Mouse (Mus musculus) kidney, embryonic 16.5 days (tissue): ENCODE results near the gene Agpat4. TPM values are rescaled to one million over a fixed set of nuclear protein-coding genes. Genes with fewer than 3 reads are reported as not detected.
A peak's percentile ranks its signal among the peaks of the same experiment; 100 is the strongest.

Source experiments
- ATAC-seq: fragments of 200-750 bp; cut with Nextera tagmentation; 2 replicates; pipeline ENCODE4 v1.8.0; 2017; ENCODE audit warnings: moderate TSS enrichment; ENCODE audit not compliant: low FRiP score, low TSS enrichment
- H3K27ac ChIP-seq: fragments of 300-500 bp; sonication (generic); 2 replicates; pipeline ENCODE4 v1.5.1; 2014; ENCODE audit warnings: low read length
- H3K27me3 ChIP-seq: fragments of 300-500 bp; sonication (generic); 2 replicates; pipeline ENCODE4 v1.6.1; 2014; ENCODE audit warnings: low read length, control low read depth, mixed read lengths; ENCODE audit not compliant: insufficient read depth
- H3K36me3 ChIP-seq: fragments of 300-500 bp; sonication (generic); 2 replicates; pipeline ENCODE4 v1.6.1; 2014; ENCODE audit warnings: low read length, control low read depth, mixed read lengths; ENCODE audit not compliant: insufficient read depth
- H3K4me1 ChIP-seq: fragments of 300-500 bp; sonication (generic); 2 replicates; pipeline ENCODE4 v1.6.1; 2014; ENCODE audit warnings: low read length, control low read depth, mixed read lengths; ENCODE audit not compliant: insufficient read depth
- H3K4me2 ChIP-seq: fragments of 300-500 bp; sonication (generic); replicated peaks from 2 replicates; pipeline ENCODE4 v1.6.1; 2014; ENCODE audit warnings: low read depth, low read length
- H3K4me3 ChIP-seq: fragments of 300-500 bp; sonication (generic); 2 replicates; pipeline ENCODE4 v1.5.1; 2014; ENCODE audit warnings: mild to moderate bottlenecking, low read length
- H3K9ac ChIP-seq: fragments of 300-500 bp; sonication (generic); replicated peaks from 2 replicates; pipeline ENCODE4 v1.6.1; 2014; ENCODE audit warnings: low read length
- H3K9me3 ChIP-seq: fragments of 300-500 bp; sonication (generic); 2 replicates; pipeline ENCODE4 v1.6.1; 2016; ENCODE audit warnings: low read length, control low read depth
- WGBS: fragments of 180-500 bp; shearing (Covaris S2); extraction: QIAGEN DNeasy Blood & Tissue Kit; methylation state at CpG from one replicate; pipeline ENCODE4 v1.1.7; 2014; 5-methylcytosine and 5-hydroxymethylcytosine counted together
- polyA plus RNA-seq: library from polyadenylated mRNA; unstranded; fragments of >200 nt; fragmentation: Nextera tagmentation; extraction: Ambion mirVana; gene quantifications from 2 replicates; pipeline ENCODE4 v1.2.1, GENCODE M21; 2015

Agpat4 gene
- polyA plus RNA-seq, 1 experiment from 2014 or later: 38.3 TPM

- no peak for ATAC-seq
- WGBS: 53% methylated on average over 6 of the region's 6 CpGs
- Histone ChIP-seq H3K4me1 (0 out of 2 replicates have a peak, but pooled peaks cover under 1% of the 10 kb centered on the region), H3K36me3 (peaks cover 51% of the 10 kb centered on the region), H3K27me3 (no peaks in the 10 kb centered on the region), H3K4me3 (no peak overlapping the region), H3K27ac (no peak overlapping the region), H3K9me3 (no peaks in the 10 kb centered on the region), H3K4me2 (no peak overlapping the region), H3K9ac (no peak overlapping the region)
Observed at GRCm38 (mm10) chr17:12258517-12258916, 140.0 kb downstream of the Agpat4 start.

GRCm38 (mm10) chr17:12259957-12260356, 141.5 kb downstream of the Agpat4 start:
- WGBS: 92% methylated on average over 8 of the region's 8 CpGs
- peaks cover 37% of the 10 kb centered on the region for H3K36me3 ChIP-seq
- no peak overlapping the region for H3K27ac ChIP-seq
- no peak overlapping the region for H3K4me2 ChIP-seq
- H3K4me1 ChIP-seq: peaks cover 8% of the 10 kb centered on the region
- no peak overlapping the region for H3K4me3 ChIP-seq
- H3K9me3 ChIP-seq: no peaks in the 10 kb centered on the region
- ATAC-seq: no peak
- no peak overlapping the region for H3K9ac ChIP-seq
- H3K27me3 ChIP-seq: no peaks in the 10 kb centered on the region

GRCm38 (mm10) chr17:12261376-12261775, 142.9 kb downstream of the Agpat4 start:
- H3K27me3 ChIP-seq: no peaks in the 10 kb centered on the region
- ATAC-seq: no peak
- peaks cover 23% of the 10 kb centered on the region for H3K4me1 ChIP-seq
- no peak overlapping the region for H3K4me3 ChIP-seq
- H3K36me3 ChIP-seq: peaks cover 24% of the 10 kb centered on the region
- 62% methylated on average over 7 of the region's 7 CpGs for WGBS
- H3K9ac ChIP-seq: no peak overlapping the region
- H3K4me2 ChIP-seq: no peak overlapping the region
- no peaks in the 10 kb centered on the region for H3K9me3 ChIP-seq
- no peak overlapping the region for H3K27ac ChIP-seq

GRCm38 (mm10) chr17:12261887-12262286, 143.4 kb downstream of the Agpat4 start:
- Histone ChIP-seq H3K4me1 (peaks cover 28% of the 10 kb centered on the region), H3K36me3 (peaks cover 21% of the 10 kb centered on the region), H3K27ac (no peak overlapping the region), H3K9me3 (no peaks in the 10 kb centered on the region), H3K4me3 (no peak overlapping the region), H3K9ac (no peak overlapping the region), H3K4me2 (no peak overlapping the region), H3K27me3 (no peaks in the 10 kb centered on the region)
- 62% methylated on average over 2 of the region's 2 CpGs for WGBS
- ATAC-seq: peak; percentile 55; the same call in 1 of the 2 replicates

GRCm38 (mm10) chr17:12262851-12263250, 144.3 kb downstream of the Agpat4 start:
- Histone ChIP-seq H3K4me1 (peaks cover 36% of the 10 kb centered on the region), H3K9me3 (no peaks in the 10 kb centered on the region), H3K27me3 (no peaks in the 10 kb centered on the region), H3K4me3 (no peak overlapping the region), H3K4me2 (no peak overlapping the region), H3K9ac (no peak overlapping the region), H3K36me3 (peaks cover 20% of the 10 kb centered on the region), H3K27ac (no peak overlapping the region)
- ATAC-seq: no peak
- 55% methylated on average over 8 of the region's 8 CpGs for WGBS

- no peak overlapping the region for H3K27ac ChIP-seq
- H3K4me3 ChIP-seq: no peak overlapping the region
- no peaks in the 10 kb centered on the region for H3K9me3 ChIP-seq
- H3K36me3 ChIP-seq: peaks cover 10% of the 10 kb centered on the region; the same call in 1 of the 2 replicates
- H3K9ac ChIP-seq: no peak overlapping the region
- 63% methylated on average over 13 of the region's 13 CpGs for WGBS
- ATAC-seq: no peak
- no peak overlapping the region for H3K4me2 ChIP-seq
- H3K4me1 ChIP-seq: peaks cover 40% of the 10 kb centered on the region
- H3K27me3 ChIP-seq: no peaks in the 10 kb centered on the region
Observed at GRCm38 (mm10) chr17:12263787-12264186, 145.3 kb downstream of the Agpat4 start.

- ATAC-seq: no peak
- H3K4me2 ChIP-seq: no peak overlapping the region
- H3K9me3 ChIP-seq: no peaks in the 10 kb centered on the region
- peaks cover 9% of the 10 kb centered on the region; the same call in 1 of the 2 replicates for H3K36me3 ChIP-seq
- 71% methylated on average over 3 of the region's 3 CpGs for WGBS
- no peak overlapping the region for H3K4me3 ChIP-seq
- H3K9ac ChIP-seq: no peak overlapping the region
- no peak overlapping the region for H3K27ac ChIP-seq
- H3K27me3 ChIP-seq: no peaks in the 10 kb centered on the region
- peaks cover 45% of the 10 kb centered on the region for H3K4me1 ChIP-seq
Observed at GRCm38 (mm10) chr17:12264293-12264692, 145.8 kb downstream of the Agpat4 start.

GRCm38 (mm10) chr17:12265969-12266925, 147.7 kb downstream of the Agpat4 start:
- Histone ChIP-seq H3K9me3 (no peaks in the 10 kb centered on the region), H3K27ac (peak overlapping the region; percentile 74), H3K4me2 (peak overlapping the region; percentile 19), H3K4me3 (no peak overlapping the region), H3K4me1 (peaks cover 46% of the 10 kb centered on the region), H3K36me3 (peaks cover 13% of the 10 kb centered on the region), H3K9ac (no peak overlapping the region), H3K27me3 (no peaks in the 10 kb centered on the region)
- peak; percentile 81 for ATAC-seq
- 42% methylated on average over 21 of the region's 21 CpGs for WGBS

GRCm38 (mm10) chr17:12268091-12268490, 149.6 kb downstream of the Agpat4 start:
- peaks cover 26% of the 10 kb centered on the region for H3K36me3 ChIP-seq
- H3K27me3 ChIP-seq: no peaks in the 10 kb centered on the region
- no peak overlapping the region for H3K4me2 ChIP-seq
- ATAC-seq: no peak
- H3K9me3 ChIP-seq: no peaks in the 10 kb centered on the region
- H3K4me3 ChIP-seq: no peak overlapping the region
- H3K4me1 ChIP-seq: peaks cover 46% of the 10 kb centered on the region
- H3K9ac ChIP-seq: no peak overlapping the region
- no peak overlapping the region for H3K27ac ChIP-seq
- WGBS: 80% methylated on average over 4 of the region's 4 CpGs

GRCm38 (mm10) chr17:12268538-12268937, 150.0 kb downstream of the Agpat4 start:
- H3K9me3 ChIP-seq: no peaks in the 10 kb centered on the region
- H3K9ac ChIP-seq: no peak overlapping the region
- H3K4me1 ChIP-seq: peaks cover 46% of the 10 kb centered on the region
- no peaks in the 10 kb centered on the region for H3K27me3 ChIP-seq
- no peak overlapping the region for H3K4me3 ChIP-seq
- H3K36me3 ChIP-seq: peaks cover 26% of the 10 kb centered on the region
- H3K4me2 ChIP-seq: no peak overlapping the region
- peak overlapping the region; percentile 13; the same call in 1 of the 2 replicates for H3K27ac ChIP-seq
- peak; percentile 46; the same call in 1 of the 2 replicates for ATAC-seq
- WGBS: 59% methylated on average over 10 of the region's 10 CpGs
